Mouse (Mus musculus): ENCODE data around the gene Ybx1.

- TF ChIP-seq CTCF (IDR thresholded peaks at IDR 0.05; ENCODE audit: borderline replicate concordance, extremely low read depth, insufficient read depth, insufficient read length): peak; percentile 84
- TF ChIP-seq POLR2A (IDR thresholded peaks at IDR 0.05; ENCODE audit: borderline replicate concordance, extremely low read depth, insufficient read depth, insufficient read length, poor library complexity, severe bottlenecking): no peak
Observed at GRCm38 (mm10) chr4:119247462-119248235, 46.8 kb downstream of the Ybx1 start.
